Mouse (Mus musculus) embryonic fibroblast, embryonic 13.5 days (primary cell): ENCODE data around the gene Stat3. TPM values are rescaled to one million over a fixed set of nuclear protein-coding genes. Genes with fewer than 3 reads are reported as not detected.

ENCODE experiments used
- H3K27ac ChIP-seq: 2 replicates; pipeline ENCODE4 v1.5.1; 2012; ENCODE audit warnings: low read length, control low read depth, inconsistent platforms; ENCODE audit not compliant: insufficient read depth
- H3K4me1 ChIP-seq: 2 replicates; pipeline ENCODE4 v1.6.1; 2011; ENCODE audit warnings: low read length; ENCODE audit not compliant: control insufficient read depth, insufficient read depth
- H3K4me3 ChIP-seq: 2 replicates; pipeline ENCODE4 v1.5.1; 2011; ENCODE audit warnings: mild to moderate bottlenecking, control low read depth, low read length; ENCODE audit not compliant: insufficient read depth
- CTCF ChIP-seq: IDR thresholded peaks from 2 replicates; pipeline ENCODE4 v1.5.1; 2011; ENCODE audit warnings: mild to moderate bottlenecking, control low read depth, low read length, moderate library complexity, borderline replicate concordance; ENCODE audit not compliant: insufficient read depth
- POLR2A ChIP-seq: IDR thresholded peaks from 2 replicates; pipeline ENCODE4 v1.6.1; 2011; ENCODE audit warnings: low read depth, mild to moderate bottlenecking, control low read depth, low read length, moderate library complexity
- polyA plus RNA-seq: library from polyadenylated mRNA; stranded (reverse); fragments of >200 nt; gene quantifications from 2 replicates; pipeline ENCODE4 v1.2.4, GENCODE M21; 2011; ENCODE audit warnings: low read depth; ENCODE audit not compliant: missing spikeins, insufficient read length

Gene Stat3
- polyA plus RNA-seq, 1 experiment = 158 TPM

DNA sequence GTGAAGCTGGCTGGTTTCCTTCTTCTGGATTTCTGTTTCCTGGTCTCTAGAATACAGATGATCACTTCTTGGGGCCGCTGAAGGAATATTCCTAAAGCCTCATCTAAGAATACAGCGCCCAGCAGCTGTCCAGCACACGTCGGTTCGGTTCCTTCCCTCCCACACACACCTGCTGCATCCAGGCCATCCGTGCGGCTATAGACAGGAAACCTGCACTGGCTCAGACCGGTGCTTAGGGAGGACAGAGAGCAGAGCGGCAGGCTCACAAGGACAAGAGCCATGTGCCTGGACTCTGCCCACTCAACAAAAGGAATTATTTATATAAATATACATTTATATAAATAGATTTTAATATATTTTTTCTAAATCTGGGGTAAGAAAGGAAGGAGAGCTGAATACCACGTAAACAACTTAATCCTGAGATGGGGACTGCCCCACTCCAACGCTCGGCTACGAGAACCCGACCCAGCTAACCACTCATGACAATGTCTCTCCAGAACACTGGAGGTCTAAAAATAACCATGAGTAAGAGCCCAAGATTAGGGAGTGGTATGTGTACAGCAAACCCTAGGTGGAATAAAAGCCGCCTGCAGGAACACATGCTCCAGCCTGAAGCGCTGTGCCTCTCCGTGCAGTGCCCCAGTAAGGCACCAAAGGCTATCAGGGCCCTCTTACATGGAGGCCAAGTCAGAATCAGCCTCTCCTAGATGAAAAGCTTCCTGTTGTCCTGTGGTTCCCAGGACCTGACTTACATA, 26.8 kb downstream of the Stat3 start:
- Histone ChIP-seq H3K27ac (no peak overlapping the region), H3K4me1 (peaks cover 8% of the 10 kb centered on the region), H3K4me3 (no peak overlapping the region)
- TF ChIP-seq CTCF (no peak), POLR2A (no peak)

GRCm38 (mm10) chr11:100908567-100908966, 30.8 kb downstream of the Stat3 start:
- Histone ChIP-seq H3K4me1 (0 out of 2 replicates have a peak, but pooled peaks cover 6% of the 10 kb centered on the region), H3K27ac (no peak overlapping the region), H3K4me3 (no peak overlapping the region)
- TF ChIP-seq POLR2A (no peak), CTCF (no peak)

DNA sequence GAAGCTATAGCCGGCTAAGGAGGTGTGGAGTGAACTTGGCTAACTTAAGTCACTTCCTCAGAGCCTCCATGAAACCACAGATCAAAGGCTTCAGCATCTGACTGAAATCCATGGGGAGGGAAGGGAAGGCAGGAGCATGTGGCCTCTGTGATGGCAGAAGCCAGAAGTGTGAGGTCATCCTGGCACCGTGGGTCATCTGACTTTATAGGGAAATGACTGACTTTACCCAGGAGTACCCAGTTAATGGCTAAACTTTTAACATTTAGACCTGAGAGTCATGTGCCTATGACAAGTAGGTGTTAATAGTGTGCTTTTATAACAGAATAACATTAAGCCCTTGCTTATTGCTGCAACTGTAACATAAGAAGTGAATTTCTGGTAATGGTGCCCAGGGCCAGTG, 31.2 kb downstream of the Stat3 start:
- no peak overlapping the region for H3K27ac ChIP-seq
- no peak overlapping the region for H3K4me3 ChIP-seq
- H3K4me1 ChIP-seq = 0 out of 2 replicates have a peak, but pooled peaks cover 4% of the 10 kb centered on the region
- TF ChIP-seq POLR2A = no peak
- TF ChIP-seq CTCF = no peak

GRCm38 (mm10) chr11:100906885-100907284, 32.5 kb downstream of the Stat3 start:
- TF ChIP-seq CTCF = no peak
- TF ChIP-seq POLR2A = no peak
- Histone ChIP-seq H3K4me1 (no peaks in the 10 kb centered on the region), H3K27ac (no peak overlapping the region), H3K4me3 (no peak overlapping the region)

- no peak for TF ChIP-seq POLR2A
- no peak for TF ChIP-seq CTCF
- no peak overlapping the region for H3K4me3 ChIP-seq
- no peak overlapping the region for H3K27ac ChIP-seq
- no peaks in the 10 kb centered on the region for H3K4me1 ChIP-seq
These were observed 33.4 kb downstream of the Stat3 start for GRCm38 (mm10) chr11:100905929-100906328.

DNA sequence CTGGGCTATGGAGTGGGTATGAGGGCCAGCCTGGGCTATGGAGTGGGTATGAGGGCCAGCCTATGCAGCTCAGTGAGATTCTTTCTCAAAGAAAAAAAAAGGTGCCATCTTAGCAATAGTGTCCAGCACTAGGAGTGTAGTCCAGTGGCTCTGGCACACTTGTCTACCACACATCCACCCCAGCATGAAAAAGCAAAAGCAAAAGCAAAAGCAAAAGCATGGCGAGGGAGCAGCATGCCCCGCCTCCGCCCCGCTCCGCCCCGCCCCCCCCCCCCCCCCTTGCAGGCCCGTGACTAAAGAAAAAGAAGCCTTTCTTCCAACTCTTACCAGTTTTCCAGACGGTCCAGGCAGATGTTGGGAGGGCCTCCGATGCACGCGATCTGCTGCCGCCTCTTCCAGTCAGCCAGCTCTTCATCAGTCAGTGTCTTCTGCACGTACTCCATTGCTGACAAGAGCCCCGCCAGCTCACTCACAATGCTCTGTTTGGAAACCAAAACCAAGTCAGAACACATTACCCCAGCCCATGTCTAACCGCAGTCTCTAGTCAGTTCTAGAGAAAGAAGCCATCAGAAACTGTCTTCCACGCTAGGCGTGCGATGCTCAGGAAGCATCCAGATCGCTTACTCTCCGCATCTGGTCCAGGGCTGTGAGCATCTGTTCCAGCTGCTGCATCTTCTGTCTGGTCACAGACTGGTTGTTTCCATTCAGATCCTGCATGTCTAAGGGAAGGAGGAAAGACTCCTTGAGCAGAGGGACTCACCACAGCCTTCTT, 34.6 kb downstream of the Stat3 start:
- TF ChIP-seq CTCF (no peak), POLR2A (no peak)
- Histone ChIP-seq H3K27ac (no peak overlapping the region), H3K4me1 (no peaks in the 10 kb centered on the region), H3K4me3 (no peak overlapping the region)

GRCm38 (mm10) chr11:100898441-100899199, 40.7 kb downstream of the Stat3 start:
- TF ChIP-seq POLR2A = no peak
- no peak for TF ChIP-seq CTCF
- H3K4me1 ChIP-seq = no peaks in the 10 kb centered on the region

DNA sequence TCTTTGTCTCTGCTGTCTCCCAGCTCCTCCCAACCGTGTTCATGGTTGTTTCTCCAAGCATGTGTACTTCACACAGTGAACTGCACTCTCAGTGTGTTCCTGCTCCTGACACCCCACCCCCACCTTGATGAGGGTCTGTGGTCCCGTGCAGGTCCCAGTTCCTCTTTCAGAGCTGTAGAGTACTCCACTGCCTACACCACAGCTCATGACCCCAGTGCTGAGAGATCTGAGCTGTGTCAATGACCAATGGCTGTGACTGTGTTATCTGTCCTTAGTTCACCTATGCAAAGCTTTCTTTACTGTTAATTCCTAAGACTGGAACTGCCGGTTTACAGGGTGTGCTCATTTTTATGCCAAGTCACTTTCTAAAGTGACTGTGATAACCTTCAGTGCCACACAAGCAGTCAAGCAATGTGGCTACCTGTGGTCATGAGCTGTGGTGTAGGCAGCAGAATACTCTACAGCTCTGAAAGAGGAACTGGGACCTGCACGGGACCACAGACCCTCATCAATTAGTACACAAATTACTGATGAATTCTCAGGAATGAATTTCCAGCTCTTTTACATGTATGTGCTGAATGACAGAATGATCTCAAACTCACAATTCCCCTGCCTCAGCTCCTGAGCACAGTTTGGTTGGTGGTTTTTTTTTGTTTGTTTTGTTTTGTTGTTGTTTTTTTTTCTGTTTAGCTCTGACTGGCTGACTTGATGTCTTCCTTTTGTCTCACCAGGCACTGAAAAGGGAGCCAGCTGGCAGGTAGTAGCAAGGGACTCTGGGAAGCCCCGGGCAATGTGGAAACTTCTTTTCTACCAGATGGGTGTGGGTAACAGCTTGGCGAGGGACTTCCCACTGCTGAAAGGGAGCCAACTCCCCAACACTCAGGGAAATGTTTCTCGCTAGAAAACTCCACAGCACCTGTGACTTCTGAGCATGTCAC, 41.8 kb downstream of the Stat3 start:
- no peak overlapping the region for H3K27ac ChIP-seq
- no peak overlapping the region for H3K4me3 ChIP-seq
- H3K4me1 ChIP-seq = no peaks in the 10 kb centered on the region
- TF ChIP-seq CTCF (no peak), POLR2A (no peak)

More at GRCm38 (mm10) chr11:100898441-100899199, 40.7 kb downstream of the Stat3 start:
- H3K27ac ChIP-seq = no peak overlapping the region
- no peak overlapping the region for H3K4me3 ChIP-seq

- no peaks in the 10 kb centered on the region for H3K4me1 ChIP-seq
- H3K4me3 ChIP-seq = no peak overlapping the region
- TF ChIP-seq POLR2A (no peak), CTCF (no peak)
- no peak overlapping the region for H3K27ac ChIP-seq
These were observed 43.3 kb downstream of the Stat3 start for GRCm38 (mm10) chr11:100896078-100896477.
